Mouse (Mus musculus) pancreas, adult 10 weeks (tissue): ENCODE data around the gene Foxd2. TPM values are rescaled to one million over a fixed set of nuclear protein-coding genes. Genes with fewer than 3 reads are reported as not detected.

Source experiments
- polyA plus RNA-seq: library from polyadenylated mRNA; stranded (reverse); fragments of 350-450 nt; fragmentation: Illumina TruSeq; extraction: RNeasy Lipid Tissue Mini Kit (QIAGEN cat#74804); gene quantifications from one replicate; pipeline ENCODE4 v1.2.3, GENCODE M21; 2015; ENCODE audit warnings: low read depth, low replicate concordance; ENCODE audit not compliant: insufficient read depth

The Foxd2 gene
- not detected for polyA plus RNA-seq

GRCm38 (mm10) chr4:114908829-114909601 lies at the start of gene Foxd2:
TSS of gene Foxd2 (minus strand) at chr4:114908873.

GRCm38 (mm10) chr4:114925917-114926312 lies 17.2 kb upstream of the Foxd2 start, which contains the start of gene Foxe3:
TSS of gene Foxe3 (minus strand) at chr4:114926013.

Other genes with a start within 250 kb of the Foxd2 start
- gene Gm12830, start 87.2 kb downstream of the Foxd2 start, polyA plus RNA-seq: not detected
- gene Foxe3, start 17.1 kb upstream of the Foxd2 start, polyA plus RNA-seq: not detected
- gene Cmpk1, start 78.4 kb upstream of the Foxd2 start, polyA plus RNA-seq: 9.2 TPM
- not detected for gene Stil, start 91.3 kb upstream of the Foxd2 start, polyA plus RNA-seq
- gene Tal1, start 147.6 kb upstream of the Foxd2 start, polyA plus RNA-seq: 1.3 TPM
- gene Pdzk1ip1, start 179.8 kb upstream of the Foxd2 start, polyA plus RNA-seq: 18.4 TPM
- not detected for gene Cyp4x1, start 225.4 kb upstream of the Foxd2 start, polyA plus RNA-seq